Mouse (Mus musculus): ENCODE results near the gene Pak6. TPM values are rescaled to one million over a fixed set of nuclear protein-coding genes. Genes with fewer than 3 reads are reported as not detected.

The Pak6 gene
- total RNA-seq, 2 experiments from 2014 or later = 83.4 to 104 TPM

GRCm38 (mm10) chr2:118747301-118747960, 84.3 kb downstream of the Pak6 start:
- no peak for DNase-seq (ENCODE audit: low spot score in 2 of 2)
- intact Hi-C loops (cut with DNase I) = loop anchor here (2.0 to 5.0 kb wide), 3 partner anchors 15 to 150 kb away; partner anchors contain the start of genes Ankrd63 and Ccdc9b

Other genes starting within 250 kb of the Pak6 start
- 100 to 1,000 TPM; 136 to 158 TPM for gene Srp14, start 183.6 kb upstream of the Pak6 start, total RNA-seq (2021)
- 1 to 10 TPM; 4.8 to 5.8 TPM for gene Bmf, start 113.6 kb upstream of the Pak6 start, total RNA-seq (2021)
- 1 to 10 TPM in 1 of 2 experiments, under 1 TPM in 1; 0.42 to 2.3 TPM for gene Bub1b, start 65.1 kb upstream of the Pak6 start, total RNA-seq (2021)
- gene Ankrd63, start 40.7 kb downstream of the Pak6 start, total RNA-seq (2021) = 10 to 100 TPM; 20.0 to 32.2 TPM
- 1 to 10 TPM; 2.4 to 3.4 TPM for gene Plcb2, start 65.1 kb downstream of the Pak6 start, total RNA-seq (2021)
- gene Inafm2, start 82.5 kb downstream of the Pak6 start, total RNA-seq (2021) = 10 to 100 TPM; 41.5 to 43.0 TPM
- gene Ccdc9b, start 99.4 kb downstream of the Pak6 start, total RNA-seq (2021) = 1 to 10 TPM; 4.8 to 5.5 TPM
- gene Phgr1, start 109.5 kb downstream of the Pak6 start, total RNA-seq (2021) = not detected
- 100 to 1,000 TPM; 187 to 192 TPM for gene Disp2, start 116.4 kb downstream of the Pak6 start, total RNA-seq (2021)
- gene Knstrn, start 150.7 kb downstream of the Pak6 start, total RNA-seq (2021) = 1 to 10 TPM; 1.2 to 1.6 TPM
- 10 to 100 TPM; 58.2 to 73.7 TPM for gene Ivd, start 198.7 kb downstream of the Pak6 start, total RNA-seq (2021)
- 10 to 100 TPM; 40.4 to 45.0 TPM for gene Bahd1, start 237.1 kb downstream of the Pak6 start, total RNA-seq (2021)

Data from left cerebral cortex, postnatal 36 days (tissue).